Mouse (Mus musculus) macrophage (primary cell): ENCODE data around the gene Gm3115. TPM values are rescaled to one million over a fixed set of nuclear protein-coding genes. Genes with fewer than 3 reads are reported as not detected.
"Not testable (repeated sequence)": the region's sequence is repeated elsewhere in the genome, so short reads cannot be mapped to it uniquely, and the experiment has no call there.

Experiments
- H3K27ac ChIP-seq: fragments of 350-480 bp; formaldehyde crosslinking; 2 replicates; pipeline ENCODE4 v1.9.0; 2021
- H3K36me3 ChIP-seq: fragments of 350-480 bp; formaldehyde crosslinking; 2 replicates; pipeline ENCODE4 v1.9.0; 2021; ENCODE audit errors: inconsistent target
- H3K4me3 ChIP-seq: fragments of 350-480 bp; formaldehyde crosslinking; 2 replicates; pipeline ENCODE4 v1.9.0; 2021; ENCODE audit errors: inconsistent target
- H3K79me2 ChIP-seq: fragments of 350-480 bp; formaldehyde crosslinking; 2 replicates; pipeline ENCODE4 v1.9.0; 2021; ENCODE audit errors: inconsistent target
- WGBS: methylation state at CpG from one replicate; pipeline ENCODE4 v1.1.7; 2026; ENCODE audit warnings: inconsistent platforms; ENCODE audit not compliant: missing documents; 5-methylcytosine and 5-hydroxymethylcytosine counted together
- polyA plus RNA-seq: library from polyadenylated mRNA; stranded (reverse); fragments of 250-400 nt; gene quantifications from 3 replicates; pipeline ENCODE4 v1.2.4, GENCODE M21; 2018; ENCODE audit warnings: inconsistent platforms
- total RNA-seq, 78 experiments: library from RNA; depleted of rRNA; stranded (reverse); fragments of 250-400 nt; gene quantifications; 1 replicate in 9 of 78; 2 replicates in 24 of 78; 3 replicates in 43 of 78; 4 replicates in 2 of 78; pipeline ENCODE4 v1.2.4; 2018; ENCODE audit warnings: inconsistent platforms in 56 of 78

The Gm3115 gene
- total RNA-seq (2018; cell fraction: chromatin; rRNA removed) = not detected
- total RNA-seq (2018; cell fraction: cytosol; rRNA removed) = not detected
- total RNA-seq (2018; cell fraction: nucleus; rRNA removed) = not detected
- polyA plus RNA-seq = not detected in 3 replicates

- not testable (repeated sequence) for H3K4me3 ChIP-seq, H3K36me3 ChIP-seq, H3K27ac ChIP-seq, H3K79me2 ChIP-seq
- 60% methylated on average over 1 of the region's 3 CpGs for WGBS
These were observed at the start of gene Gm3115 for GRCm38 (mm10) chr14:4083820-4084219. Gm3115 (plus strand) TSS chr14:4084120.

DNA sequence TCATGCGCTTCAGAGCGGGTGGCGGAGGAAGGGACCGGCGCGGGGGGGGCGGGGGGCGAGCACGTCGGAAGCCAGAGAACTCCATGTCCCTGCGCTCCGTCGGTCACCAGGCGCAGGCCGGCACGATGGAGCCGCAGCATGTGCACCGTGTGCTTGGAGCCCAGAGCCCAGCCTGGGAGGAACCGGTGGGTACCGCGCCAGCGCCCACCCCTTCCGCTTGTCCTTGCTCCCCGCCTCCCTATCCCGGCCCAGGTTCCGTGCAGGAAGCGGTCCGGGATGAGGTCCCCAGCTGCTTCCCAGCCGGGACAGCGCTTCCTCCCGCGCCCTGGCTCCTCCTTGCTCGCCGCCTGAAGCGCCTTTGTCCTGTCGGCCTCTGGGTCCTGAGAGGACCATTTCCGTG lies 26.5 kb downstream of the Gm3115 start, which contains the start of gene Gm8108:
TSS of gene Gm8108 (plus strand) at position 101 of the 400 bp plus-strand sequence.
- WGBS = 5% methylated on average over 16 of the region's 37 CpGs
- not testable (repeated sequence) for H3K36me3 ChIP-seq, H3K79me2 ChIP-seq, H3K4me3 ChIP-seq, H3K27ac ChIP-seq

DNA sequence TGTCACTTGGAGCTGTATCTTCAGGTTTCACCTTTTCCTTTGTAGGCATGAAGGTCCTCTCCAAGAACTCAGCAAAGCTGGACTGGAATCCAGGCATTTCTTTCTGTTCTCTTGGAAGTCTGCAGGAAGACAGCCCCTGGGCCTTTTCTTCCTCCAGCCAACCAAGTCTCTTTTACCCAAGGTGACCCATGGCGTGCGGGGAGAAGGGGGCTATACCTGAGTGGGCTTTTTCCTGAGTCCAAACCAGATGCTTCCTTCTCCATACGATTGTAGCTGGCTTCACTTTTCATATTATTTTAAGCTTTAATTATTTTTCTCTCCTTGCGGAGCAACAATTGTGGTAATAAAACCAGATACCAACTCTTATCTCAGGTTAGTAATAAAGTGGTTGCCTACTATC lies 57.7 kb downstream of the Gm3115 start:
- WGBS = no CpG with 5 or more reads among the region's 4 CpGs
- not testable (repeated sequence) for H3K79me2 ChIP-seq, H3K27ac ChIP-seq, H3K4me3 ChIP-seq, H3K36me3 ChIP-seq

Other genes starting within 250 kb of the Gm3115 start
- not detected in 3 replicates for gene Gm3033, start 237.9 kb upstream of the Gm3115 start, polyA plus RNA-seq
- gene Gm2916, start 199.9 kb upstream of the Gm3115 start, polyA plus RNA-seq = not detected in 3 replicates
- not detected in 3 replicates for gene Gm3029, start 152.4 kb upstream of the Gm3115 start, polyA plus RNA-seq
- not detected in 3 replicates for gene Gm3095, start 120.6 kb upstream of the Gm3115 start, polyA plus RNA-seq
- gene Gm3099, start 85.7 kb upstream of the Gm3115 start, polyA plus RNA-seq = not detected in 3 replicates
- not detected in 3 replicates for gene Gm5796, start 60.2 kb upstream of the Gm3115 start, polyA plus RNA-seq
- not detected in 3 replicates for gene Gm8108, start 26.4 kb downstream of the Gm3115 start, polyA plus RNA-seq
- not detected in 3 replicates for gene Gm3127, start 80.9 kb downstream of the Gm3115 start, polyA plus RNA-seq
- gene Gm2974, start 98.5 kb downstream of the Gm3115 start, polyA plus RNA-seq = not detected in 3 replicates
- gene Gm3138, start 165.5 kb downstream of the Gm3115 start, polyA plus RNA-seq = not detected in 3 replicates
- gene Gm3149, start 233.2 kb downstream of the Gm3115 start, polyA plus RNA-seq = not detected in 3 replicates